ENCODE assay signal across 17 mouse cellular contexts in the genomic region with DNA sequence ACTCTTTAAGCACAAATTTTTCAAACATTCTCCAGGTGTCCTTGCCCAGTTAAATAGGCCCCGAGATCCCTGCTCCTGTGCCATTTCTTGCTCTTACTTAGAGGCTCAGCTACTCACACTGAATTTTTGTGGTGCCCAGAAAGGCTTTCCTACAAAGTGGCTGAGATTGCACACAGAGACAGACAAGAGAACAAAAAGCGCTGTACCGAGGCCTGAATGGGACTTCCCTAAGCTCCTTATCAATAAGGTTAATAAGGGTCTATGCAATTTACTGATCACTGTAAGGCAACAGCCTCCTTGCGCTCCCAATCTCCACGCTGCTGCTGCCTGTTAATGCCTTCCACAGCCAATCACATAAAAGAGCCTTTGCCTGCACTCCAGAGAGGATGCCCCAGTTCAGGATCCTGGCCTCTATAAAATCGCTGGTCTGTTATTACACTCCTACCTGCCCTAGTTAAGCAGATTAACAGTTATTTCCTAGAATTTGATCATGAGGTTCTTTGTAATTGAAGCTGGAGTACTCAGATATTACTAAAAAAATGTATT.
A peak's percentile ranks its signal among the peaks of the same experiment; 100 is the strongest.
DNase-seq lines count a peak whose midpoint lies in the region; ATAC-seq lines count a peak whose summit lies in the region.
"Had no signal": no experiment of that assay in that cellular context is flagged by ENCODE, and none has a peak within 500 bp of the region (broad histone marks: within the 10 kb centered on the region; RNA-seq: fewer than 3 reads in every experiment).

No protein-coding gene starts in this region.

- no peak for ATAC-seq in lung, embryonic 15.5 days (ENCODE audit: borderline replicate concordance, extremely low read depth, low FRiP score, low TSS enrichment)
- ATAC-seq in embryonic facial prominence, embryonic 11.5 days (replicated peaks; ENCODE audit: insufficient number of reproducible peaks, low FRiP score, low TSS enrichment, low read depth), result no peak
- peak; percentile 41; the same call in 1 of the 2 replicates for ATAC-seq in forebrain, embryonic 16.5 days
- peak; percentile 81 for ATAC-seq in midbrain, embryonic 15.5 days (replicated peaks)
- ATAC-seq: liver, postnatal 0 days had no signal

- no peaks in the 10 kb centered on the region for H3K27me3 ChIP-seq in lung, embryonic 15.5 days
- H3K27me3 ChIP-seq in embryonic facial prominence, embryonic 11.5 days (ENCODE audit: control insufficient read depth, insufficient read depth, low read length), result no peaks in the 10 kb centered on the region
- H3K27me3 ChIP-seq in forebrain, embryonic 16.5 days (replicated peaks; ENCODE audit: control insufficient read depth, insufficient read depth, low read length), result no peaks in the 10 kb centered on the region
- no peaks in the 10 kb centered on the region for H3K27me3 ChIP-seq in midbrain, embryonic 15.5 days (replicated peaks)
- H3K27me3 ChIP-seq: embryonic facial prominence, embryonic 12.5 days; limb, embryonic 15.5 days; neural tube, embryonic 13.5 days had no signal

- DNase-seq in lung, adult 18-20 months, result no peak
- DNase-seq in embryonic facial prominence, embryonic 11.5 days (ENCODE audit: low spot score), result peak; percentile 26
- no peak for DNase-seq in Muller cell, postnatal 12 days (ENCODE audit: inconsistent ontology term)
- no peak for DNase-seq in kidney, postnatal 4 days
- no peak for DNase-seq in urinary bladder, postnatal 25 days (ENCODE audit: low spot score)
- DNase-seq: adrenal gland, adult 8-10 months; cerebellum, adult 8-10 months; gastrocnemius, postnatal 10 days; kidney, adult 8-10 months; liver, postnatal 0 days; right cerebral cortex, adult 18-20 months had no signal

- peak overlapping the region; percentile 72 for H3K27ac ChIP-seq in lung, embryonic 15.5 days
- H3K27ac ChIP-seq in embryonic facial prominence, embryonic 11.5 days (replicated peaks; ENCODE audit: low read depth, low read length), result no peak overlapping the region
- no peak overlapping the region for H3K27ac ChIP-seq in forebrain, embryonic 16.5 days (ENCODE audit: low read length)
- H3K27ac ChIP-seq in midbrain, embryonic 15.5 days, result no peak overlapping the region
- H3K27ac ChIP-seq: embryonic facial prominence, embryonic 12.5 days; limb, embryonic 15.5 days; neural tube, embryonic 13.5 days had no signal

- H3K4me3 ChIP-seq in lung, embryonic 15.5 days, result no peak overlapping the region
- no peak overlapping the region for H3K4me3 ChIP-seq in embryonic facial prominence, embryonic 11.5 days (ENCODE audit: low read depth, low read length)
- H3K4me3 ChIP-seq in forebrain, embryonic 16.5 days (replicated peaks; ENCODE audit: low read length), result no peak overlapping the region
- no peak overlapping the region for H3K4me3 ChIP-seq in midbrain, embryonic 15.5 days
- H3K4me3 ChIP-seq: embryonic facial prominence, embryonic 12.5 days; limb, embryonic 15.5 days; neural tube, embryonic 13.5 days had no signal

- no peaks in the 10 kb centered on the region for H3K36me3 ChIP-seq in lung, embryonic 15.5 days
- no peaks in the 10 kb centered on the region for H3K36me3 ChIP-seq in embryonic facial prominence, embryonic 11.5 days (replicated peaks; ENCODE audit: control insufficient read depth, insufficient read depth, low read depth, low read length)
- no peaks in the 10 kb centered on the region for H3K36me3 ChIP-seq in forebrain, embryonic 16.5 days (ENCODE audit: control insufficient read depth, insufficient read depth)
- no peaks in the 10 kb centered on the region for H3K36me3 ChIP-seq in midbrain, embryonic 15.5 days (replicated peaks)
- H3K36me3 ChIP-seq: embryonic facial prominence, embryonic 12.5 days; limb, embryonic 15.5 days; neural tube, embryonic 13.5 days had no signal

- H3K4me2 ChIP-seq in lung, embryonic 15.5 days, result no peak overlapping the region
- H3K4me2 ChIP-seq in embryonic facial prominence, embryonic 11.5 days (ENCODE audit: low read depth, low read length), result no peak overlapping the region
- H3K4me2 ChIP-seq in forebrain, embryonic 16.5 days (ENCODE audit: low read length), result no peak overlapping the region
- 0 out of 2 replicates have a peak overlapping the region, but pooled peaks have one; percentile 2 for H3K4me2 ChIP-seq in midbrain, embryonic 15.5 days
- H3K4me2 ChIP-seq: embryonic facial prominence, embryonic 12.5 days; limb, embryonic 15.5 days; neural tube, embryonic 13.5 days had no signal

- no peaks in the 10 kb centered on the region for H3K9me3 ChIP-seq in lung, embryonic 15.5 days
- H3K9me3 ChIP-seq in embryonic facial prominence, embryonic 11.5 days (replicated peaks; ENCODE audit: control insufficient read depth, low read length), result no peaks in the 10 kb centered on the region
- no peaks in the 10 kb centered on the region for H3K9me3 ChIP-seq in forebrain, embryonic 16.5 days (ENCODE audit: control insufficient read depth, low read length)
- H3K9me3 ChIP-seq in midbrain, embryonic 15.5 days, result no peaks in the 10 kb centered on the region
- H3K9me3 ChIP-seq: embryonic facial prominence, embryonic 12.5 days; limb, embryonic 15.5 days; neural tube, embryonic 13.5 days had no signal

- WGBS in lung, embryonic 15.5 days, result 51% methylated on average over 6 of the region's 6 CpGs
- WGBS in embryonic facial prominence, embryonic 11.5 days, result 24% methylated on average over 6 of the region's 6 CpGs
- WGBS in forebrain, embryonic 16.5 days, result 10% methylated on average over 6 of the region's 6 CpGs
- WGBS in midbrain, embryonic 15.5 days, result 12% methylated on average over 6 of the region's 6 CpGs

- peaks cover 15% of the 10 kb centered on the region; the same call in 1 of the 2 replicates for H3K4me1 ChIP-seq in lung, embryonic 15.5 days
- no peaks in the 10 kb centered on the region for H3K4me1 ChIP-seq in embryonic facial prominence, embryonic 11.5 days (ENCODE audit: control insufficient read depth, insufficient read depth, low read length)
- H3K4me1 ChIP-seq in forebrain, embryonic 16.5 days (replicated peaks; ENCODE audit: control insufficient read depth, insufficient read depth, low read length), result peaks cover 10% of the 10 kb centered on the region
- peaks cover 13% of the 10 kb centered on the region for H3K4me1 ChIP-seq in midbrain, embryonic 15.5 days
- H3K4me1 ChIP-seq: limb, embryonic 15.5 days had no signal

- H3K9ac ChIP-seq in lung, embryonic 15.5 days, result no peak overlapping the region
- H3K9ac ChIP-seq in embryonic facial prominence, embryonic 11.5 days (replicated peaks; ENCODE audit: low read length), result no peak overlapping the region
- no peak overlapping the region for H3K9ac ChIP-seq in forebrain, embryonic 16.5 days (replicated peaks; ENCODE audit: low read depth, low read length)
- H3K9ac ChIP-seq in midbrain, embryonic 15.5 days, result no peak overlapping the region
- H3K9ac ChIP-seq: embryonic facial prominence, embryonic 12.5 days; limb, embryonic 15.5 days; liver, postnatal 0 days; neural tube, embryonic 13.5 days had no signal

Comparison
In these comparisons a context has a peak if more than half of its experiments do, and no peak if none do; other contexts are left out.
1. ATAC-seq: peak in forebrain, embryonic 16.5 days (single experiment) and midbrain, embryonic 15.5 days (single experiment); none in lung, embryonic 15.5 days (single experiment) and embryonic facial prominence, embryonic 11.5 days (single experiment).